Mouse (Mus musculus) MEL (cell line): Measurements from ENCODE around the gene Gstt2. TPM values are rescaled to one million over a fixed set of nuclear protein-coding genes. Genes with fewer than 3 reads are reported as not detected.

Source experiments
- DNase-seq: peaks from one replicate; pipeline ENCODE4 v3.0.0; 2011; ENCODE audit warnings: low read depth, low spot score
- H3K27ac ChIP-seq: 2 replicates; pipeline ENCODE4 v1.5.1; 2012; ENCODE audit warnings: low read depth, mild to moderate bottlenecking, control low read depth, low read length, moderate library complexity; ENCODE audit not compliant: control insufficient read depth
- H3K27me3 ChIP-seq, 2 experiments: fragments of 150-350 bp in 1 of 2; sonication (generic) in 1 of 2; 2 replicates each; pipeline ENCODE4 v1.6.1; 2012; ENCODE audit warnings: low read length in 2 of 2, mild to moderate bottlenecking in 2 of 2, improper control_type of control experiment in 1 of 2, moderate library complexity in 1 of 2; ENCODE audit not compliant: insufficient read depth in 2 of 2, control insufficient read depth in 1 of 2
- H3K36me3 ChIP-seq, 2 experiments: 2 replicates each; pipeline ENCODE4 v1.6.1; 2012 to 2014; ENCODE audit warnings: low read length in 2 of 2, improper control_type of control experiment in 1 of 2, inconsistent platforms in 1 of 2, mild to moderate bottlenecking in 1 of 2; ENCODE audit not compliant: insufficient read depth in 2 of 2, control insufficient read depth in 1 of 2
- H3K4me1 ChIP-seq, 2 experiments: fragments of 150-350 bp in 1 of 2; sonication (generic) in 1 of 2; 2 replicates each; pipeline ENCODE4 v1.6.1; 2012; ENCODE audit warnings: low read length in 2 of 2, improper control_type of control experiment in 1 of 2, mild to moderate bottlenecking in 1 of 2; ENCODE audit not compliant: insufficient read depth in 2 of 2, control insufficient read depth in 1 of 2
- H3K4me3 ChIP-seq, 2 experiments: fragments of 150-350 bp in 1 of 2; sonication (generic) in 1 of 2; 2 replicates each; pipeline ENCODE4 v1.5.1; 2012; ENCODE audit warnings: low read depth in 2 of 2, low read length in 2 of 2, mild to moderate bottlenecking in 2 of 2, moderate library complexity in 2 of 2, control low read depth in 1 of 2, improper control_type of control experiment in 1 of 2; ENCODE audit not compliant: control insufficient read depth in 1 of 2, insufficient read depth in 1 of 2
- H3K79me2 ChIP-seq: 2 replicates; pipeline ENCODE4 v1.6.1; 2012; ENCODE audit warnings: mild to moderate bottlenecking, low read length, moderate library complexity; ENCODE audit not compliant: control insufficient read depth, poor library complexity, insufficient read depth
- H3K9ac ChIP-seq: 2 replicates; pipeline ENCODE4 v1.6.1; 2012; ENCODE audit warnings: low read depth, mild to moderate bottlenecking, control low read depth, low read length, moderate library complexity; ENCODE audit not compliant: control insufficient read depth, poor library complexity, severe bottlenecking
- H3K9me3 ChIP-seq: fragments of 150-350 bp; sonication (generic); replicated peaks from 2 replicates; pipeline ENCODE4 v1.6.1; 2012; ENCODE audit warnings: mild to moderate bottlenecking, low read length, improper control_type of control experiment, moderate library complexity; ENCODE audit not compliant: insufficient read depth
- BHLHE40 ChIP-seq: IDR thresholded peaks from 2 replicates; pipeline ENCODE4 v1.6.1; 2012; ENCODE audit warnings: low read depth, mild to moderate bottlenecking, inconsistent platforms, low read length, improper control_type of control experiment, borderline replicate concordance
- CHD1 ChIP-seq: IDR thresholded peaks from 2 replicates; pipeline ENCODE4 v1.6.1; 2012; ENCODE audit warnings: low read depth, mild to moderate bottlenecking, inconsistent platforms, low read length, improper control_type of control experiment
- CHD2 ChIP-seq: IDR thresholded peaks from 2 replicates; pipeline ENCODE4 v1.6.1; 2011; ENCODE audit warnings: low read length, improper control_type of control experiment
- E2F4 ChIP-seq: IDR thresholded peaks from 2 replicates; pipeline ENCODE4 v1.6.1; 2011; ENCODE audit warnings: low read depth, low read length, improper control_type of control experiment, borderline replicate concordance
- EP300 ChIP-seq, 2 experiments: IDR thresholded peaks; 2 replicates each; pipeline ENCODE4 v1.6.1; 2011; ENCODE audit warnings: improper control_type of control experiment in 2 of 2, low read length in 2 of 2, low read depth in 1 of 2, mild to moderate bottlenecking in 1 of 2
- ETS1 ChIP-seq: IDR thresholded peaks from 2 replicates; pipeline ENCODE4 v1.6.1; 2012; ENCODE audit warnings: low read depth, mild to moderate bottlenecking, inconsistent platforms, low read length, improper control_type of control experiment, moderate library complexity
- GABPA ChIP-seq: IDR thresholded peaks from 2 replicates; pipeline ENCODE4 v1.6.1; 2012; ENCODE audit warnings: low read depth, mild to moderate bottlenecking, inconsistent platforms, low read length, improper control_type of control experiment, moderate library complexity
- GATA1 ChIP-seq: IDR thresholded peaks from 2 replicates; pipeline ENCODE4 v1.6.1; 2011; ENCODE audit warnings: low read depth, low read length, improper control_type of control experiment
- HCFC1 ChIP-seq: IDR thresholded peaks from 2 replicates; pipeline ENCODE4 v1.6.1; 2012; ENCODE audit warnings: low read depth, mild to moderate bottlenecking, inconsistent platforms, low read length, improper control_type of control experiment, moderate library complexity
- JUND ChIP-seq: IDR thresholded peaks from 2 replicates; pipeline ENCODE4 v1.6.1; 2011; ENCODE audit warnings: low read depth, mild to moderate bottlenecking, improper control_type of control experiment, low read length
- MAX ChIP-seq: IDR thresholded peaks from 2 replicates; pipeline ENCODE4 v1.6.1; 2011; ENCODE audit warnings: low read length, improper control_type of control experiment
- MAZ ChIP-seq: IDR thresholded peaks from 2 replicates; pipeline ENCODE4 v1.6.1; 2012; ENCODE audit warnings: low read depth, mild to moderate bottlenecking, inconsistent platforms, low read length, improper control_type of control experiment
- MEF2A ChIP-seq: IDR thresholded peaks from 2 replicates; pipeline ENCODE4 v1.6.1; 2014; ENCODE audit warnings: low read depth, mild to moderate bottlenecking, inconsistent platforms, low read length, improper control_type of control experiment; ENCODE audit not compliant: poor library complexity, insufficient replicate concordance, severe bottlenecking; ENCODE audit errors: extremely low read depth
- MXI1 ChIP-seq: IDR thresholded peaks from 2 replicates; pipeline ENCODE4 v1.6.1; 2011; ENCODE audit warnings: mild to moderate bottlenecking, low read depth, low read length, improper control_type of control experiment
- MYB ChIP-seq: IDR thresholded peaks from 2 replicates; pipeline ENCODE4 v1.6.1; 2011; ENCODE audit warnings: mild to moderate bottlenecking, low read depth, low read length, improper control_type of control experiment
- MYC ChIP-seq: IDR thresholded peaks from 2 replicates; pipeline ENCODE4 v1.6.1; 2011; ENCODE audit warnings: low read depth, mild to moderate bottlenecking, low read length, improper control_type of control experiment, moderate library complexity
- NELFE ChIP-seq: IDR thresholded peaks from 2 replicates; pipeline ENCODE4 v1.6.1; 2011; ENCODE audit warnings: low read depth, low read length, improper control_type of control experiment
- NRF1 ChIP-seq: IDR thresholded peaks from 2 replicates; pipeline ENCODE4 v1.6.1; 2014; ENCODE audit warnings: low read depth, mild to moderate bottlenecking, inconsistent platforms, low read length, improper control_type of control experiment, moderate library complexity; ENCODE audit not compliant: poor library complexity, insufficient read depth, severe bottlenecking
- POLR2A ChIP-seq, 2 experiments: IDR thresholded peaks; 2 replicates each; pipeline ENCODE4 v1.6.1; 2011 to 2012; ENCODE audit warnings: low read length in 2 of 2, mild to moderate bottlenecking in 2 of 2, control low read depth in 1 of 2, improper control_type of control experiment in 1 of 2, low read depth in 1 of 2, moderate library complexity in 1 of 2; ENCODE audit not compliant: control insufficient read depth in 1 of 2, insufficient read depth in 1 of 2, poor library complexity in 1 of 2
- POLR2AphosphoS5 ChIP-seq: IDR thresholded peaks from 2 replicates; pipeline ENCODE4 v1.6.1; 2012; ENCODE audit warnings: low read depth, borderline replicate concordance, mild to moderate bottlenecking, inconsistent platforms, low read length, moderate library complexity, mixed read lengths
- RCOR1 ChIP-seq: IDR thresholded peaks from 2 replicates; pipeline ENCODE4 v1.6.1; 2012; ENCODE audit warnings: low read depth, mild to moderate bottlenecking, inconsistent platforms, low read length, improper control_type of control experiment
- SIN3A ChIP-seq: IDR thresholded peaks from 2 replicates; pipeline ENCODE4 v1.6.1; 2012; ENCODE audit warnings: low read length, improper control_type of control experiment, inconsistent platforms
- SMC3 ChIP-seq: IDR thresholded peaks from 2 replicates; pipeline ENCODE4 v1.6.1; 2011; ENCODE audit warnings: low read depth, low read length, improper control_type of control experiment
- TAL1 ChIP-seq: IDR thresholded peaks from 2 replicates; pipeline ENCODE4 v1.6.1; 2012; ENCODE audit warnings: mild to moderate bottlenecking, inconsistent platforms, low read length, moderate library complexity, mixed read lengths
- TBP ChIP-seq: IDR thresholded peaks from 2 replicates; pipeline ENCODE4 v1.8.0; 2011; ENCODE audit warnings: low read depth, low read length, improper control_type of control experiment
- TCF12 ChIP-seq: IDR thresholded peaks from 2 replicates; pipeline ENCODE4 v1.6.1; 2014; ENCODE audit warnings: low read depth, mild to moderate bottlenecking, inconsistent platforms, low read length, improper control_type of control experiment, moderate library complexity
- UBTF ChIP-seq: IDR thresholded peaks from 2 replicates; pipeline ENCODE4 v1.6.1; 2012; ENCODE audit warnings: low read depth, mild to moderate bottlenecking, inconsistent platforms, low read length, improper control_type of control experiment, moderate library complexity, borderline replicate concordance; ENCODE audit not compliant: insufficient read depth
- USF1 ChIP-seq: IDR thresholded peaks from 2 replicates; pipeline ENCODE4 v1.6.1; 2014; ENCODE audit warnings: low read depth, mild to moderate bottlenecking, inconsistent platforms, low read length, improper control_type of control experiment, moderate library complexity
- USF2 ChIP-seq, 2 experiments: IDR thresholded peaks; 2 replicates each; pipeline ENCODE4 v1.6.1; 2011 to 2012; ENCODE audit warnings: improper control_type of control experiment in 2 of 2, low read length in 2 of 2, borderline replicate concordance in 1 of 2, inconsistent platforms in 1 of 2, low read depth in 1 of 2, mild to moderate bottlenecking in 1 of 2; ENCODE audit not compliant: insufficient read depth in 1 of 2
- ZC3H11A ChIP-seq: IDR thresholded peaks from 2 replicates; pipeline ENCODE4 v1.6.1; 2012; ENCODE audit warnings: low read depth, mild to moderate bottlenecking, inconsistent platforms, low read length, improper control_type of control experiment
- ZKSCAN1 ChIP-seq: IDR thresholded peaks from 2 replicates; pipeline ENCODE4 v1.6.1; 2012; ENCODE audit warnings: low read depth, mild to moderate bottlenecking, inconsistent platforms, low read length, improper control_type of control experiment, moderate library complexity
- polyA plus RNA-seq, 2 experiments: library from polyadenylated mRNA; stranded (reverse) in 1 of 2; unstranded in 1 of 2; fragments of >175 nt in 1 of 2; fragments of >200 nt in 1 of 2; gene quantifications; 2 replicates each; pipeline versions ENCODE4 v1.2.1 to v1.2.4; 2012; ENCODE audit warnings: low replicate concordance in 2 of 2, low read depth in 1 of 2; ENCODE audit not compliant: insufficient read length in 2 of 2, insufficient read depth in 1 of 2, missing spikeins in 1 of 2
- total RNA-seq: library from RNA; depleted of rRNA; stranded (reverse); fragments of 300-350 nt; gene quantifications from 2 replicates; pipeline ENCODE4 v1.2.3, GENCODE M21; 2012

Gene Gstt2
- total and polyA plus RNA-seq, 3 experiments, result 4.3 to 10.9 TPM; not detected in 1

DNA sequence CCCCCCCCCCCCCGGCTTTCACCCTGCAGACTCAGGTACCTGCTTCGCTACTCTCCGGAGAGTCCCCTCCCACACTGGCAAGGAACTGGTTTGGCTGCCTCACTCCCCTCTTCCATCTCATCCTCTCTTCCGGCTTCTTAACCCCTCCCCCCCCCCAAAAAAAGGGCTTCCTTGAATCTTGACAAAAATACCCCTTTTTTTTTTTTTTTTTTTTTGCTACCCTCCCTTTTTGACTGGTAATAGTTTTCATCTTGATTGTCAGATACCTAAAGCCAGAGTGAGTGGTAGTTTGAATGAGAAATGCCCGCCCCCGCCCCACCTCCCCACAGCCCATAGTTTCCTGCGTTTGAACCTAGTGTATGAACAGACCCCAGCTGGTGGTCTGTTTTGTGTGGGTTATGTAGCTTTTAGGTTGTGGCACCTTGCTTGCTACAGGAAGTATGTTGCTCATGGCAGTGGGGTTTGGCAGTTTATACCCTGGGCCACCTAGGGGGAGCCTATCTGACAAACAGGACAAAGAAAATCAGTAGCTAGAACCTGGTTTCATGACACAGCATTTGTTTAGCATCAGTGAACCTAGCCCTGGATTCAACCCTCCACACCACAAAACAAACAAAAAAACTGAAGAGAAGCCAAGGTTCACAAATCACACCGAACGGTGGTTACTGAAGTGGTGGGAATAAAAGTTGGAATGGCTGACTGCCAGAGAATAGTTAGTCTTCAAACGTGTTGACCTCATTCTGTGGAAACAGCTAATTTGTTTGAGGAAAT is 1.3 kb downstream of the Gstt2 start (continued):
- TF ChIP-seq MXI1 (no peak), CHD1 (no peak), UBTF (no peak), ETS1 (0 out of 2 replicates have a peak, but pooled peaks have one; percentile 0), USF2 (IDR thresholded peaks at IDR 0.05; ENCODE audit: borderline replicate concordance in 1 of 2, insufficient read depth in 1 of 2, low read depth in 1 of 2, low read length in 2 of 2) (no peak), ZKSCAN1 (no peak), TCF12 (no peak), RCOR1 (peak; percentile 69; the same call in 1 of the 2 replicates), SMC3 (0 out of 2 replicates have a peak, but pooled peaks have one; percentile 6), GABPA (no peak)
- TF ChIP-seq, all 39 proteins: peak for 13

- Histone ChIP-seq H3K27me3 (no peaks in the 10 kb centered on the region), H3K36me3 (peaks cover 0 to 19% of the 10 kb centered on the region in 2 experiments; a peak in 2 of 4 replicates), H3K27ac (peak overlapping the region; percentile 99), H3K9ac (peak overlapping the region; percentile 88), H3K4me3 (peak overlapping the region; percentile 61 to 69), H3K79me2 (no peaks in the 10 kb centered on the region; the same call in 1 of the 2 replicates), H3K4me1 (peaks cover 6 to 22% of the 10 kb centered on the region in 2 experiments), H3K9me3 (no peaks in the 10 kb centered on the region)
- DNase-seq, result peak; percentile 93
- TF ChIP-seq MEF2A (no peak), TBP (peak; percentile 60; the same call in 1 of the 2 replicates), GABPA (no peak), MAX (peak; percentile 98), UBTF (no peak), EP300 (IDR thresholded peaks at IDR 0.05; ENCODE audit: low read depth in 1 of 2, low read length in 2 of 2) (no peak), POLR2AphosphoS5 (no peak), GATA1 (peak; percentile 35; the same call in 1 of the 2 replicates), SIN3A (peak; percentile 84; the same call in 1 of the 2 replicates), MYC (peak; percentile 98), CHD1 (no peak), SMC3 (no peak), CHD2 (no peak), ZKSCAN1 (no peak), POLR2A (IDR thresholded peaks at IDR 0.05; ENCODE audit: control insufficient read depth in 1 of 2, insufficient read depth in 1 of 2, low read depth in 1 of 2, low read length in 2 of 2, poor library complexity in 1 of 2) (peak in 1 of 2 experiments; percentile 64; a peak in 2 of 4 replicates), MXI1 (peak; percentile 98), HCFC1 (no peak), BHLHE40 (peak; percentile 93), TAL1 (no peak), USF1 (peak; percentile 91), USF2 (IDR thresholded peaks at IDR 0.05; ENCODE audit: borderline replicate concordance in 1 of 2, insufficient read depth in 1 of 2, low read depth in 1 of 2, low read length in 2 of 2) (peak in 1 of 2 experiments; percentile 54; a peak in 1 of 4 replicates), ETS1 (peak; percentile 39; the same call in 1 of the 2 replicates), MAZ (peak; percentile 53), ZC3H11A (no peak), E2F4 (no peak), NRF1 (no peak), NELFE (peak; percentile 36), JUND (no peak), MYB (no peak)
These were observed 1.9 kb downstream of the Gstt2 start for GRCm38 (mm10) chr10:75835307-75835706.
